Mouse (Mus musculus) layer of hippocampus, adult 2 months (tissue): ENCODE measurements at regions not wholly inside any gene's neighbourhood (a gene's known extent, or its start where the extent isn't known, plus 50 kb on each side); places are given as distances from the start of the nearest gene placed in this dataset.
"Not testable (repeated sequence)": the region's sequence is repeated elsewhere in the genome, so short reads cannot be mapped to it uniquely, and the experiment has no call there.

Source experiments
- DNase-seq, 2 experiments: peaks; one replicate each; pipeline ENCODE4 v3.0.0; 2022; ENCODE audit warnings: low spot score in 2 of 2
- H3K27ac ChIP-seq: fragments of 200-600 bp; 2 replicates; pipeline ENCODE4 v1.8.1; 2022
- H3K4me3 ChIP-seq: fragments of 200-600 bp; 2 replicates; pipeline ENCODE4 v1.8.1; 2022; ENCODE audit warnings: mild to moderate bottlenecking
- CTCF ChIP-seq: fragments of 200-600 bp; conservative IDR thresholded peaks from 2 replicates; pipeline ENCODE4 v1.8.1; 2022; ENCODE audit warnings: antibody characterized with exemption, mild to moderate bottlenecking, moderate library complexity

GRCm38 (mm10) chr15:38415091-38415486 lies 989.7 kb downstream of the 4930447A16Rik start:
- Histone ChIP-seq H3K4me3 (no peak overlapping the region), H3K27ac (no peak overlapping the region)
- TF ChIP-seq CTCF, result no peak
- DNase-seq, result no peak

GRCm38 (mm10) chr15:38419621-38420020 lies 994.3 kb downstream of the 4930447A16Rik start:
- no peak for DNase-seq
- Histone ChIP-seq H3K27ac (no peak overlapping the region), H3K4me3 (no peak overlapping the region)
- TF ChIP-seq CTCF, result no peak

- no peak for TF ChIP-seq CTCF
- Histone ChIP-seq H3K4me3 (no peak overlapping the region), H3K27ac (no peak overlapping the region)
- no peak for DNase-seq
These were observed 995.4 kb downstream of the 4930447A16Rik start for GRCm38 (mm10) chr15:38420784-38421183.

- Histone ChIP-seq H3K27ac (no peak overlapping the region), H3K4me3 (no peak overlapping the region)
- no peak for TF ChIP-seq CTCF
- DNase-seq, result no peak
These were observed 997.4 kb downstream of the 4930447A16Rik start for GRCm38 (mm10) chr15:38422741-38423140.

GRCm38 (mm10) chr15:38425506-38425905 lies 1000.2 kb downstream of the 4930447A16Rik start:
- Histone ChIP-seq H3K27ac (no peak overlapping the region), H3K4me3 (no peak overlapping the region)
- DNase-seq, result no peak
- TF ChIP-seq CTCF, result no peak

GRCm38 (mm10) chr15:38427966-38428365 lies 1002.6 kb downstream of the 4930447A16Rik start:
- Histone ChIP-seq H3K4me3 (no peak overlapping the region), H3K27ac (no peak overlapping the region)
- no peak for TF ChIP-seq CTCF
- DNase-seq, result no peak

- Histone ChIP-seq H3K4me3 (no peak overlapping the region), H3K27ac (no peak overlapping the region)
- no peak for DNase-seq
- peak; percentile 52 for TF ChIP-seq CTCF
These were observed 1006.3 kb downstream of the 4930447A16Rik start for GRCm38 (mm10) chr15:38431668-38432067.

- TF ChIP-seq CTCF, result no peak
- Histone ChIP-seq H3K4me3 (no peak overlapping the region), H3K27ac (no peak overlapping the region)
- no peak for DNase-seq
These were observed 1008.0 kb downstream of the 4930447A16Rik start for GRCm38 (mm10) chr15:38433386-38433785.

GRCm38 (mm10) chr15:38434239-38434638 lies 1008.9 kb downstream of the 4930447A16Rik start:
- H3K27ac ChIP-seq, DNase-seq, H3K4me3 ChIP-seq: not testable (repeated sequence)
